Mouse (Mus musculus) heart, postnatal 25 days (tissue): ENCODE measurements around the gene Pde2a. TPM values are rescaled to one million over a fixed set of nuclear protein-coding genes. Genes with fewer than 3 reads are reported as not detected.
A peak's percentile ranks its signal among the peaks of the same experiment; 100 is the strongest.

ENCODE experiments used
- DNase-seq: peaks from one replicate; pipeline ENCODE4 v3.0.0; 2022; ENCODE audit warnings: low spot score
- intact Hi-C: fragments of 180-260 bp; cut with DNase I; formaldehyde crosslinking; loops from one replicate; pipeline ENCODE4 v1.15.1; 2025
- total RNA-seq, 2 experiments: library from RNA; stranded (reverse); gene quantifications; 2 replicates each; pipeline ENCODE4 v1.2.3; 2021

The Pde2a gene
- total RNA-seq, 2 experiments from 2014 or later = 63.6 to 65.9 TPM

GRCm38 (mm10) chr7:101465850-101466580, 44.5 kb downstream of the Pde2a start:
- intact Hi-C loops = no loop called here

DNA sequence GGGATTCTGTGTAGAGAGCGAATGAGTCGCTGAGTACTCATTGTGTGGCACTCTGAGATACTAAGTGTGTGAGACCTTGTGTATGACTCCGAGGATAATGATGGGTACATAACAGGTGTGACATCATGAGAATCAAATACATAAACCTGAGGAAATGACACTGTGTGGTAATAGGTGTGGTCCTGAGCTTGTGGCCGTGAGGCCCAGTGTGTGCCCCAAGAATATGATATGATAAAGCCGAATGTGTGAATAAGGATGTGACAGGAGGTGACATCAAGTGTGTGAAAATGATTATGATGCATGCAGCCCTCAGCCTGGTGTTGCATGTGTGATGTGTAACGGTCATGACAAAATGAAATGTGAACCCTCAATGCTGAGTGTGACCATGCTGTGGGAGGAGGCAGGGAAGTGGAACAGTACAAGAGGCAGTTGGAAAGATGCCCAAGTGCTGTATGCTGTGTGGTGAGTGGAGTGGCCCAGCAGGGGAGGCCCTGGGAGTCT, 45.1 kb downstream of the Pde2a start:
- no peak for DNase-seq
- intact Hi-C loops = no loop called here

More at GRCm38 (mm10) chr7:101465850-101466580, 44.5 kb downstream of the Pde2a start:
- peak; percentile 41 for DNase-seq

DNA sequence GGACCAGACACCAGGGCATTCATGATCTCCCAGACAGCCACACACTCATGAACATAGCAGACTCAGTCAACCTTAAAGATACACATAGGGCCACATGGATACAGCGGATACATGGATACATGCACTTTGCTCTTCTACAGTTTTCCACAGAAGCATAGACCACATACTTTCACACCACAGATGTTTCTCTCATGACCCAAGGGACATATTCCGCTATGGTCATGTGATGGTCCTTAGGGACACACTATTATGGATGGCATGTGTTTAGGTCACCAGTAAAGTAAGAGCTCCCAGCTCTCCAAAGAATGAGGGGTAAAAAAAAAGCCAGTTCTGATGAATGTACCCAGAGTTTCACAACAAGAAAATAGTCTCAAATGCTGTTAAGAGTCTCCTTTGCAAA, 49.9 kb downstream of the Pde2a start:
- intact Hi-C loops = no loop called here
- DNase-seq = no peak

DNA sequence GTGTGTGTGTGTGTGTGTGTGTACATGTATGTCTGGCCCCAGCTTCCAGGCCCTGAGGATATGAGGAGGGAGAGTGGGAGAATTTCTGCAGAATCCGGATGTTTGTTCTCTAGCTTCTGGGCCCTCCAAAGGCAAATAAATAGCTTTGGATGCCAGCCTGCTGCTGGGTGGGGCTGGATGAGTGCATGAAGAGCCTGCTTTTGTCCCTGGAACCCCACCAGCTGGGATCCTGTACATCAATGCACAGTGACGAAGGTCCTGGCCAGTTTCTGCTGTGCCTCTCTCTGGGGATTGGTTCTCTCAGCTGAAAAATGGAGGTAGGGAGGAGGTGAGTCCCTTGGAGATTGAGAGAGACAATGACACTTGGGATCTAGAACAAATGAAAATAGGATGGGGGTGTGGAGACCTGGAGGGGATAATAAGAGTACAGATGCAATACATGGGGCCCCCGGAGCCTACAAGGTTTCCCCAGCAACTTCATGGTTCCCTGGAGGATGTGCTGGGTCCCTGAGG, 50.5 kb downstream of the Pde2a start:
- no peak for DNase-seq
- intact Hi-C loops = no loop called here

DNA sequence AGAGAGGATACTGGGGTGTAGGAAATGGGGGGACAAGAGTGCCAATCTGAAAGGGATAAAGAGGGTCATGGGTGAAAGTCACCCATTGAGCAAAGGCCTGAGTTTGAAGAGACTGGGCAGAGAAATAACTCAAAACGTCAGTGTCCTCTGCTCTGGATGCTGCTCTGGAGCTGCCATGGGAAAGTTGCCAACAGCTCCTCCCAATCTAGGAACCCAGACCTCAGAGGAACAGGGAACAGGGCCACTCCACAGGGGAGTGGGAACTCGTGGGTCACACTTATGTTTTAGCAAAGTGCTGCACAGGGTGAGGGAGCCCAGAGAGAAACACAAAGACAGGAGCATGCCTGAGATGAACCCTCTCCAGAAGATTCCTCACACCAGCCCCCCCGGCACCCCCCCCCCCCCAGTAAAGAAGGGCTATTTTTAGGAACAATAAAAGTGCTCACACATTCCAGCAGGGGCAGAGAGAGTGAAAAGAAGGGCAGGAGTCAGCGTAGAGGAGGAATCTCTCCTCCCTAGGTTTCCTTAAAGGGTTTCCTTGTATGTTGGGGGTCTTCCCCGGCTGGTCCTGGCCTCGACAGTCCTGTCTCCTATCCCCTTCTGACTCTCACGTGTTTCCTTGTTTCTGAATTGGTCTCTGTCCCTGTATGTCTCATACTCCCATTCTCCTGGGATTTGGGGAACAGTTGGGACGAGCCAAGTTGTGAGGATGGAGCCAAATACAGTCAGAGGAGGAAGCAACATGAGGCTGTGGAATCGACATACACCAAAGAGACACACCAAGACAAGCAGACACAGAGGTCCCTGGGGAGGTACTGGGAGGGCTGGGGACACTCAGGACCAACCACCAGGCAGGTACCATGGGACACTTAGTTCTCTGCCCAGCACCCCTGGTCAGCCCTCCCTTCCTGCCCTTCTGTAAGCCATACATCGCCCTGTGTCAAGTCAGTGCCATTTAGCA, 51.4 kb downstream of the Pde2a start:
- DNase-seq = peak; percentile 41
- intact Hi-C loops = no loop called here

- no peak for DNase-seq
- intact Hi-C loops = no loop called here
These were observed 52.9 kb downstream of the Pde2a start for GRCm38 (mm10) chr7:101474399-101474811.

GRCm38 (mm10) chr7:101476028-101476427, 54.5 kb downstream of the Pde2a start:
- intact Hi-C loops = no loop called here
- DNase-seq = no peak

GRCm38 (mm10) chr7:101476493-101476892, 55.0 kb downstream of the Pde2a start:
- intact Hi-C loops = no loop called here
- no peak for DNase-seq

GRCm38 (mm10) chr7:101477200-101477599, 55.7 kb downstream of the Pde2a start:
- no peak for DNase-seq
- intact Hi-C loops = no loop called here

- intact Hi-C loops = no loop called here
- DNase-seq = no peak
These were observed 56.6 kb downstream of the Pde2a start for GRCm38 (mm10) chr7:101478099-101478498.

DNA sequence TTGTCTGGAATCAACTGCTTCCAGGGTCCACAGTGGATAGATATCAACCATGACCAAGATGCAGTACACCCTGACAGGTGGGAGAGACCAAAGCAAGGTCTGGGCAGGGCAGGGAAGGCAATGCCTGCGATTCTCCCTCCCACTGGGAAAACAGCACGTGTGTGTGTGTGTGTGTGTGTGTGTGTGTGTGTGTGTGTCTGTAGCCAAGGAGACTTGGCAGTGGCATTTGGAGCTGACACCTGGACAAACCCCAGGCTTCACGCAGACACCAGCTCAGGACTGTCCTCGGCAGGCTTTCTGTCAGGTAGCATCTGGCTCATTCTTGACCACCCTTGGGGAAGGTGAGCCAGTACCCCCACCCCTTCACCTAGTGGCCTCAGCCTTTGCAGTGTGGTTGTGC, 58.4 kb downstream of the Pde2a start:
- DNase-seq = no peak
- intact Hi-C loops = loop anchor here (2.0 kb wide), 1 partner anchor 27 kb away; no protein-coding TSS in a partner anchor

DNA sequence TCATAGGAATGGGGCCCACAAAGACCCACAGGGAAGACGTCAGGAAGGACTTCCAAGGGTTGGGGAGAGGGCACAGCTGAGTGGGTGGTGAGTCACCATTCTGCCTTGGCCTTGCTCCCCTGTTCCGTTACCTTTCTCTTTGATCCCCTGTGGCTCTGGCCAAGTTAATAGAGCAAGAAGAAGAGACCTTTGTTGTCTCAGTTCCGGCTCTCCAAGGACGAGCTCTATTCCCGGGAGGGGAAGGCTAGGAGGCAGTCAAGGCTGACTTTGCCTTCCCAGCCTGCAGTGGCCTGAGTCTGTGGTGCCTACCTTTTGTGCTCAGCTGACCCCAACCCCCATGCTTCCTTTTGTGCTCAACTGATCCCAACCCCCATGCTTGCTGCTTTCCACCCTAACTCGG, 59.2 kb downstream of the Pde2a start:
- DNase-seq = no peak
- intact Hi-C loops = loop anchor here (2.0 kb wide), 1 partner anchor 28 kb away; no protein-coding TSS in a partner anchor

DNA sequence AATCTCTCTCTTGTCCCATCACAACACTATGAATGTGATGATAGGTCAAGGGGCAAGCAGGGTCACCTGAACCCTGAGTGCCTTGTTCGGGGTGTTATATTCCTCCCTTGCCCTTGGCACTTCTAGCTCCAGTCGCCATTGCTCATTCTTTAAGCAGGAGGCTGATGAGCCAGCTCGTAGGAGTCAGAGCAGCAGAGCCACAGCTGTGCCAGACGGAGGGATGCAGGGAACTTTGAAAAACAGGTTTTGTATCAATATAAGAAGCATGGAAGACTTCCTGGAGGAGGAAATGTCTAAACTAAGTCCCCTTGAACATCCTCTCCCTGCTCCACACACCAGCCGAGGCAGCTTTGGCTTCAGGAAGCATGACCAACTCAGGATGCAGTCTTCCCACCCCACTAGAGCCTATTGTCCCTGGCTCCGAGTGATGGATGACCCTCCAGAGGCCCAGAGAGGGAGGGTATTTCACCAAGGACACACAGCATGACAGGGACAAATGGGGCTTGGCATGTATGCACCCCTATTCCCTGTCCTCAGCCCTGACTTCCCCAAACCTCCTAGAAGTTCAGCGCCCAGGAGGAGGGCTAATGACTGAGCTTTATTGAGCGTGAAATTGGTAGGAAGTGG, 60.5 kb downstream of the Pde2a start:
- DNase-seq = no peak
- intact Hi-C loops = loop anchor here (2.0 kb wide), 1 partner anchor 29 kb away; no protein-coding TSS in a partner anchor

GRCm38 (mm10) chr7:101482499-101483081, 61.1 kb downstream of the Pde2a start:
- intact Hi-C loops = no loop called here

GRCm38 (mm10) chr7:101483498-101484115, 62.1 kb downstream of the Pde2a start:
- DNase-seq = no peak
- intact Hi-C loops = no loop called here

More at GRCm38 (mm10) chr7:101482499-101483081, 61.1 kb downstream of the Pde2a start:
- no peak for DNase-seq

DNA sequence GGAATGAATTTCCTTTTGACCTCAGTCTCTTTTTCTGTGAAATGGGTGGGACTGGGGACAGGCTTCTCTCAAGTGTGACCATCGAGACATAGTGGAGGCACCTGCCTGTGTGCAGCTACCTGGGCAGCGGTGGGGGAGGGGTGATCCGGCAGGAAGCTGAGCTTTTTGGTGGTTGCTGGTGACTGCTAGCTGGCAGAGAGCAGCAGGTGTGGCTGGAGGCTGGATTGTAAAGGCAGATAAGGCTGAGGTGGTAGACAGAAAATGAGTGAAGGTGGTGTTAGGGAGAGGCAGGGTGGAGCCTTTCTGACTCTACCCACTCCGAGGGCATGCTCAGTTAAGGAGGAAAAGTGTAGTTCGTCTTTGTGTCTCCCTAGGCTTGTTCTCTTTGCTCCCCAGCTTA, 65.6 kb downstream of the Pde2a start:
- intact Hi-C loops = no loop called here
- DNase-seq = no peak

- intact Hi-C loops = no loop called here
- no peak for DNase-seq
These were observed 69.5 kb downstream of the Pde2a start for GRCm38 (mm10) chr7:101490952-101491351.

GRCm38 (mm10) chr7:101498385-101498784, 76.9 kb downstream of the Pde2a start:
- no peak for DNase-seq
- intact Hi-C loops = no loop called here

DNA sequence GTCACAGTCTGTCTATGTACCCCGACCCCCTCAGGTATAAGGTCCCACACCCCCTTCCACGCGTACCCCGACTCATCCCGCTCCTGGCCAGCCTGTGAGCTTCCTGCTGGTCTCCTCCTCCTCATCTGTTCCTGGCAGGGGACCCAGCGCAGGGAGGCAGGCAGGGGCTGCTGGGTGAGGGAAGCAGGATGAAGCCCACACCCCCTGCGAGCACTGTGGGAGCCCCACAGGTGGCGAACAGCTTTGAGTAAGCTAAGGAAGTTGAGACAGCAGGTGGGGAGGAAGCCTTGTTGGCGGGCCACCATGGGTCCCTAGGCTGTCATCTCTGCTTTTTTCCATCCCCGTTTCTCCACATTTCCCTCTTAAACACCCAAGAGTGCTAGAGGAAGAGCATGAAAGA, 77.8 kb downstream of the Pde2a start:
- no peak for DNase-seq
- intact Hi-C loops = no loop called here
